Mouse (Mus musculus) CH12.LX (cell line): ENCODE measurements at regions not wholly inside any gene's neighbourhood (a gene's known extent, or its start where the extent isn't known, plus 50 kb on each side); places are given as distances from the start of the nearest gene placed in this dataset.

Source experiments
- DNase-seq: peaks from one replicate; pipeline ENCODE4 v3.0.0-alpha.2; 2013; ENCODE audit errors: extremely low read depth
- H3K27ac ChIP-seq: 2 replicates; pipeline ENCODE4 v1.5.1; 2012; ENCODE audit warnings: low read depth, mild to moderate bottlenecking, control low read depth, moderate library complexity; ENCODE audit not compliant: insufficient read depth
- H3K27me3 ChIP-seq: replicated peaks from 2 replicates; pipeline ENCODE3; 2012; ENCODE audit warnings: inconsistent platforms
- H3K36me3 ChIP-seq, 2 experiments: replicated peaks in 1 of 2; 2 replicates each; pipeline versions ENCODE3 to v1.6.1; 2012; ENCODE audit warnings: inconsistent platforms in 1 of 2, low read length in 1 of 2, mild to moderate bottlenecking in 1 of 2, mixed read lengths in 1 of 2, moderate library complexity in 1 of 2; ENCODE audit not compliant: control insufficient read depth in 1 of 2, insufficient read depth in 1 of 2
- H3K4me1 ChIP-seq, 2 experiments: 2 replicates each; pipeline ENCODE4 v1.6.1; 2012; ENCODE audit warnings: inconsistent platforms in 1 of 2, moderate library complexity in 1 of 2; ENCODE audit not compliant: insufficient read depth in 2 of 2, control insufficient read depth in 1 of 2
- H3K4me2 ChIP-seq: 2 replicates; pipeline ENCODE4 v1.6.1; 2012; ENCODE audit warnings: low read depth, mild to moderate bottlenecking, control low read depth; ENCODE audit not compliant: poor library complexity, insufficient read depth, severe bottlenecking
- H3K4me3 ChIP-seq, 3 experiments: fragments of 150-350 bp in 1 of 3; sonication (generic) in 1 of 3; replicated peaks in 1 of 3; 2 replicates each; pipeline versions ENCODE3 to v1.5.1; 2011 to 2012; ENCODE audit warnings: low read depth in 2 of 3, low read length in 2 of 3, mild to moderate bottlenecking in 2 of 3, moderate library complexity in 2 of 3, control low read depth in 1 of 3, improper control_type of control experiment in 1 of 3, inconsistent platforms in 1 of 3, mixed read lengths in 1 of 3; ENCODE audit not compliant: poor library complexity in 1 of 3
- H3K79me2 ChIP-seq: replicated peaks from 2 replicates; pipeline ENCODE4 v1.6.1; 2012; ENCODE audit warnings: mild to moderate bottlenecking, moderate library complexity; ENCODE audit not compliant: control insufficient read depth, poor library complexity, insufficient read depth, severe bottlenecking; ENCODE audit errors: extremely low read depth
- H3K9ac ChIP-seq: 2 replicates; pipeline ENCODE4 v1.6.1; 2012; ENCODE audit warnings: low read depth, mild to moderate bottlenecking, control low read depth, moderate library complexity; ENCODE audit not compliant: insufficient read depth
- H3K9me3 ChIP-seq: replicated peaks from 2 replicates; pipeline ENCODE3; 2012; ENCODE audit warnings: low read length, inconsistent platforms, mixed read lengths
- BHLHE40 ChIP-seq: IDR thresholded peaks from 2 replicates; pipeline ENCODE4 v1.6.1; 2011; ENCODE audit warnings: mild to moderate bottlenecking, low read depth, low read length, improper control_type of control experiment
- CHD1 ChIP-seq: IDR thresholded peaks from 2 replicates; pipeline ENCODE4 v1.6.1; 2012; ENCODE audit warnings: low read depth, low read length, improper control_type of control experiment, inconsistent platforms
- CTCF ChIP-seq, 2 experiments: IDR thresholded peaks in 1 of 2; conservative IDR thresholded peaks in 1 of 2; 2 replicates each; pipeline ENCODE4 v1.5.1; 2011 to 2012; ENCODE audit warnings: low read depth in 2 of 2, low read length in 2 of 2, improper control_type of control experiment in 1 of 2, inconsistent platforms in 1 of 2, mild to moderate bottlenecking in 1 of 2, moderate library complexity in 1 of 2
- EP300 ChIP-seq: IDR thresholded peaks from 2 replicates; pipeline ENCODE4 v1.6.1; 2011; ENCODE audit warnings: low read length, improper control_type of control experiment
- ETS1 ChIP-seq: conservative IDR thresholded peaks from 2 replicates; pipeline ENCODE4 v1.6.1; 2012; ENCODE audit warnings: low read depth, mild to moderate bottlenecking, inconsistent platforms, low read length, improper control_type of control experiment, moderate library complexity
- MEF2A ChIP-seq: IDR thresholded peaks from 2 replicates; pipeline ENCODE4 v1.6.1; 2014; ENCODE audit warnings: low read depth, mild to moderate bottlenecking, inconsistent platforms, low read length, improper control_type of control experiment, borderline replicate concordance
- MXI1 ChIP-seq: IDR thresholded peaks from 2 replicates; pipeline ENCODE4 v1.6.1; 2011; ENCODE audit warnings: mild to moderate bottlenecking, low read depth, low read length, improper control_type of control experiment
- SIN3A ChIP-seq: IDR thresholded peaks from 2 replicates; pipeline ENCODE4 v1.6.1; 2012; ENCODE audit warnings: low read length, improper control_type of control experiment, inconsistent platforms
- SMC3 ChIP-seq: IDR thresholded peaks from 2 replicates; pipeline ENCODE4 v1.6.1; 2011; ENCODE audit warnings: low read depth, low read length, improper control_type of control experiment
- TCF12 ChIP-seq: IDR thresholded peaks from 2 replicates; pipeline ENCODE4 v1.6.1; 2014; ENCODE audit warnings: low read depth, mild to moderate bottlenecking, inconsistent platforms, low read length, improper control_type of control experiment
- ZKSCAN1 ChIP-seq: IDR thresholded peaks from 2 replicates; pipeline ENCODE4 v1.6.1; 2012; ENCODE audit warnings: low read depth, inconsistent platforms, low read length, improper control_type of control experiment, borderline replicate concordance
- ZMIZ1 ChIP-seq: IDR thresholded peaks from 2 replicates; pipeline ENCODE4 v1.6.1; 2012; ENCODE audit warnings: low read depth, mild to moderate bottlenecking, inconsistent platforms, low read length, improper control_type of control experiment
- ZNF384 ChIP-seq: IDR thresholded peaks from 2 replicates; pipeline ENCODE4 v1.6.1; 2012; ENCODE audit warnings: low read depth, low read length, improper control_type of control experiment, inconsistent platforms
- dilution Hi-C: fragments of 300-500 bp; cut with MboI; formaldehyde crosslinking; loops from 2 replicates; pipeline ENCODE4 v1.14.3; 2020; ENCODE audit warnings: low sequenced_read_pairs; ENCODE audit not compliant: extremely low pct_unique_long_range_greater_than_20kb, extremely low pct_ligation_motif_present
- in situ Hi-C: fragments of 300-500 bp; cut with MboI; formaldehyde crosslinking; loops from 3 replicates; pipeline ENCODE4 v1.14.3; 2019; ENCODE audit warnings: low sequenced_read_pairs, low pct_ligation_motif_present, low pct_unique_long_range_greater_than_20kb, mixed read lengths

DNA sequence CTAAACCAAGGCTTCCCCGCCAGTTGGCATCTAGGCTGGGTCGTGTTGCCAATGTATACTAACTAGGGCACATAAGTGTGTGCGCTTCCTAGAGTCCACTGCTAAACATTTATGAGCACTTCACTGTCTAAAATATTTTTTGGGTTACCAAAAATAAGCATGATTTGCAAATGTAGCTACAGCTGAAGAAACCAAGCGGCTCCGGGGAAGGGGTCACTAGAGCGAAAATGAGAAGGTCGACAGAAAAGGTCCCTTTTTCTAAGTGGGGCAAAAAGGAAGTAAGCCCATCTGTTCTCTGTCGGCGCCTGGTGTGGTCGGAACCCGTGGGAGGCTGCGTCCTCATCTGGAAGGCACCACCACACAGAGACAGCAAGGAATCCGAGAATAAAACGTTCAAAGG, 67.8 kb upstream of the Cdyl2 start:
- dilution Hi-C loops: no loop called here
- Histone ChIP-seq H3K27me3 (no peaks in the 10 kb centered on the region), H3K4me2 (peak overlapping the region; percentile 4; the same call in 1 of the 2 replicates), H3K36me3 (no peaks in the 10 kb centered on the region), H3K79me2 (no peaks in the 10 kb centered on the region), H3K9ac (no peak overlapping the region), H3K9me3 (peaks cover 25% of the 10 kb centered on the region), H3K4me1 (peaks cover 4 to 23% of the 10 kb centered on the region in 2 experiments), H3K4me3 (no peak overlapping the region), H3K27ac (no peak overlapping the region)
- TF ChIP-seq CHD1: no peak
- TF ChIP-seq EP300: peak; percentile 35; the same call in 1 of the 2 replicates
- TF ChIP-seq ETS1: peak; percentile 40; the same call in 1 of the 2 replicates
- no peak for TF ChIP-seq BHLHE40
- no peak for TF ChIP-seq ZNF384
- TF ChIP-seq MEF2A: peak; percentile 51; the same call in 1 of the 2 replicates
- no peak for TF ChIP-seq SIN3A
- no peak for TF ChIP-seq SMC3
- in situ Hi-C loops: no loop called here
- DNase-seq: peak; percentile 58

DNA sequence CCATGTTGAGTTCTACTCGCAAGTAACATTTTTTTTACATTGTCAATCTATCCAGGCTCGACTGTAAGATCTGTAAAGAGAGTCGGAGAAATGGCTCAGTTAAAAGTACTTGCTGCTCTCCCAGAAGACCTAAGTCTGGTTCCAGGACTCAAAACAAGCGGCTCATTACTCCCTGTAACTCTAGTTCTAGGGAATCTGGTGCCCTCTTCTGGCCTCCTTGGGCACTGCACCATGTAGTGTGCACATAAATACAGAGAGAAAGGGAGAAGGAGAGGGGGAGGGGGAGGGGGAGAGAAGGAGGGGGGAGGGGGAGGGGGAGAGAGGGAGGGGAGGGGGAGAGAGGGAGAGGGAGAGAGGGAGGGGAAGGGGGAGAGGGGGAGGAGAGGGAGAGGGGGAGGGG, 66.2 kb upstream of the Cdyl2 start:
- Histone ChIP-seq H3K79me2 (no peaks in the 10 kb centered on the region), H3K9me3 (peaks cover 25% of the 10 kb centered on the region), H3K4me1 (peaks cover 4 to 23% of the 10 kb centered on the region in 2 experiments), H3K4me2 (no peak overlapping the region), H3K4me3 (no peak overlapping the region), H3K27ac (no peak overlapping the region), H3K36me3 (no peaks in the 10 kb centered on the region), H3K27me3 (no peaks in the 10 kb centered on the region), H3K9ac (no peak overlapping the region)
- no peak for DNase-seq
- in situ Hi-C loops: no loop called here
- TF ChIP-seq CTCF (conservative IDR thresholded peaks at IDR 0.05 in 1 of 2, IDR thresholded peaks at IDR 0.05 in 1 of 2; ENCODE audit: low read depth in 2 of 2, low read length in 2 of 2): peak in 1 of 2 experiments; percentile 16; a peak in 1 of 4 replicates
- TF ChIP-seq SIN3A: no peak
- dilution Hi-C loops: no loop called here

DNA sequence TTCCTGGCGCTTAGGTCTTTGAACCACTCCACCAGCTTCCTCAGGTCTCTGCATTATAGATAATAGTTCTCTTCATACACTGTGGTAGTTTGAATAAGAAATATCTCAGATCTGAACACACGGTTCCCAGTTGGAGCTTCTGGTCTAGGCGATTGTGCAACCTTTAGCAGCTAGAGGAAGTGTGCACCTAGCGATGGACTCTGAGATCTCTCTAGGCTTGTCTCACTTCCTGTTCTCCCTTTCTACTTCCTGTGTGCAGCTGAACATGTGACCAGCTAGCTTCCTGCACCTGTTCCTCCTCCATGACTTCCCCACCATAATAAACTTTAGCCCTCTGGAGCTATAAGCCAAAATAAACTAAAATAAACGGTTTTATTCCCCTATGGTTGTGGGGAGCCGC, 62.9 kb upstream of the Cdyl2 start:
- in situ Hi-C loops: no loop called here
- Histone ChIP-seq H3K79me2 (no peaks in the 10 kb centered on the region), H3K4me2 (no peak overlapping the region), H3K27ac (no peak overlapping the region), H3K9ac (no peak overlapping the region), H3K9me3 (peaks cover 11% of the 10 kb centered on the region), H3K4me1 (peaks cover 0 to 13% of the 10 kb centered on the region in 2 experiments; a peak in 2 of 4 replicates), H3K36me3 (no peaks in the 10 kb centered on the region), H3K4me3 (no peak overlapping the region)
- DNase-seq: no peak
- TF ChIP-seq SIN3A (no peak), ZKSCAN1 (no peak), ZNF384 (no peak), ZMIZ1 (no peak), TCF12 (no peak), MXI1 (no peak), MEF2A (no peak)
- TF ChIP-seq, all 38 proteins: peak for 0
- dilution Hi-C loops: no loop called here
- H3K27me3 ChIP-seq: no peaks in the 10 kb centered on the region
